Mouse (Mus musculus) right cerebral cortex, postnatal 36 days (tissue): ENCODE measurements at regions not wholly inside any gene's neighbourhood (a gene's known extent, or its start where the extent isn't known, plus 50 kb on each side); places are given as distances from the start of the nearest gene placed in this dataset.
"Not testable (repeated sequence)": the region's sequence is repeated elsewhere in the genome, so short reads cannot be mapped to it uniquely, and the experiment has no call there.

Experiments
- DNase-seq, 2 experiments: peaks; one replicate each; pipeline ENCODE4 v3.0.0; 2022; ENCODE audit warnings: low spot score in 2 of 2, mixed read lengths in 1 of 2

GRCm38 (mm10) chr8:89562597-89562996 lies 518.6 kb upstream of the Sall1 start:
- DNase-seq = no peak

GRCm38 (mm10) chr8:89541231-89541630 lies 497.3 kb upstream of the Sall1 start:
- DNase-seq = no peak

- no peak for DNase-seq
These were observed 490.6 kb upstream of the Sall1 start for GRCm38 (mm10) chr8:89534605-89535004.

GRCm38 (mm10) chr8:89525041-89525440 lies 481.1 kb upstream of the Sall1 start:
- DNase-seq = no peak

- no peak for DNase-seq
These were observed 479.4 kb upstream of the Sall1 start for GRCm38 (mm10) chr8:89523336-89523735.

- no peak for DNase-seq
These were observed 472.6 kb upstream of the Sall1 start for GRCm38 (mm10) chr8:89516602-89517001.

GRCm38 (mm10) chr8:89514270-89514669 lies 470.3 kb upstream of the Sall1 start:
- peak in 1 of 2 experiments; percentile 6 for DNase-seq

GRCm38 (mm10) chr8:89507639-89508038 lies 463.7 kb upstream of the Sall1 start:
- DNase-seq = no peak

- no peak for DNase-seq
These were observed 459.7 kb upstream of the Sall1 start for GRCm38 (mm10) chr8:89503545-89504234.

- no peak for DNase-seq
These were observed 459.1 kb upstream of the Sall1 start for GRCm38 (mm10) chr8:89503030-89503429.

GRCm38 (mm10) chr8:89501756-89502155 lies 457.8 kb upstream of the Sall1 start:
- no peak for DNase-seq

GRCm38 (mm10) chr8:89499831-89500230 lies 455.9 kb upstream of the Sall1 start:
- no peak for DNase-seq

GRCm38 (mm10) chr8:89498088-89498695 lies 454.2 kb upstream of the Sall1 start:
- no peak for DNase-seq

GRCm38 (mm10) chr8:89492336-89492735 lies 448.4 kb upstream of the Sall1 start:
- DNase-seq = no peak

GRCm38 (mm10) chr8:89482481-89482880 lies 438.5 kb upstream of the Sall1 start:
- DNase-seq = not testable (repeated sequence)

- DNase-seq = peak in 1 of 2 experiments; percentile 3
These were observed 433.0 kb upstream of the Sall1 start for GRCm38 (mm10) chr8:89476930-89477329.

- no peak for DNase-seq
These were observed 427.2 kb upstream of the Sall1 start for GRCm38 (mm10) chr8:89471116-89471515.

GRCm38 (mm10) chr8:89468782-89469220 lies 424.8 kb upstream of the Sall1 start:
- no peak for DNase-seq

GRCm38 (mm10) chr8:89465211-89465753 lies 421.3 kb upstream of the Sall1 start:
- no peak for DNase-seq

- DNase-seq = no peak
These were observed 412.6 kb upstream of the Sall1 start for GRCm38 (mm10) chr8:89456517-89456916.

GRCm38 (mm10) chr8:89455731-89456130 lies 411.8 kb upstream of the Sall1 start:
- no peak for DNase-seq

GRCm38 (mm10) chr8:89454197-89454596 lies 410.2 kb upstream of the Sall1 start:
- DNase-seq = no peak

- no peak for DNase-seq
These were observed 409.8 kb upstream of the Sall1 start for GRCm38 (mm10) chr8:89453724-89454123.
